Mouse (Mus musculus): ENCODE results near the gene Bmp2.

Bmp2 gene

DNA sequence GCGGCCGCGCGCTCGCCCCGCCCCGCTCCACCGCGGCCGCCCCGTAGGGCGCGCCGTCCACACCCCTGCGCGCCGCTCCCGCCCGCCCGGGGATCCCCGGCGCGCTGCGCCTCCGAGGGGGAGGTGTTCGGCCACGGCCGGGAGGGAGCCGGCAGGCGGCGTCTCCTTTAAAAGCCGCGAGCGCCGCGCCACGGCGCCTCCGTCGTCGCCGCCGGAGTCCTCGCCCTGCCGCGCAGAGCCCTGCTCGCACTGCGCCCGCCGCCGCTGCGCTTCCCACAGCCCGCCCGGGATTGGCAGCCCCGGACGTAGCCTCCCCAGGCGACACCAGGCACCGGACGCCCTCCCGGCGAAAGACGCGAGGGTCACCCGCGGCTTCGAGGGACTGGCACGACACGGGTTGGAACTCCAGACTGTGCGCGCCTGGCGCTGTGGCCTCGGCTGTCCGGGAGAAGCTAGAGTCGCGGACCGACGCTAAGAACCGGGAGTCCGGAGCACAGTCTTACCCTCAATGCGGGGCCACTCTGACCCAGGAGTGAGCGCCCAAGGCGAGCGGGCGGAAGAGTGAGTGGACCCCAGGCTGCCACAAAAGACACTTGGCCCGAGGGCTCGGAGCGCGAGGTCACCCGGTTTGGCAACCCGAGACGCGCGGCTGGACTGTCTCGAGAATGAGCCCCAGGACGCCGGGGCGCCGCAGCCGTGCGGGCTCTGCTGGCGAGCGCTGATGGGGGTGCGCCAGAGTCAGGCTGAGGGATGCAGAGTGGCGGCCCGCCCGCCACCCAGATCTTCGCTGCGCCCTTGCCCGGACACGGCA lies at the start of gene Bmp2:
Bmp2 (plus strand) TSS at position 129 of the 811 bp plus-strand sequence.
- peak; percentile 6 for DNase-seq (ENCODE audit: extremely low read depth, insufficient read length, low spot score)

DNA sequence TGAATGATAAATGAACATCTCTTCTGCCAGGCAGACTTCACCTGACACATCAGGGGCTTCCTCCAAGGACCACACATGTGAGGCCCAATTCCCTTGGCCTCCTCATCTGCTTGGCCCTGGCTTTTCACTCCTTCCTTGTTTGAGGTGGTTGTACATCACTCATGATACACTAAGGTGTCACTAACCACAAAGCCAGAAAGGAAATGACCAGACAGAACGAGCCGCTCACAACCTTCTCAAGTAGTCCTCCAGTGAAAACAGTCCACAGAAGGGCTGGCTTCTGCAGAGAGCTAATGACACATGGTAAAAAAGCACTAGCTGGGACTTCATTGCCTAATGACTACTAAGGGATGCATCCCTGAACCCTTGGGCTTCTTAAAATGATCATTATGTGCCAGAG lies 46.3 kb upstream of the Bmp2 start:
- no peak for DNase-seq (ENCODE audit: extremely low read depth, insufficient read length, low spot score)

DNA sequence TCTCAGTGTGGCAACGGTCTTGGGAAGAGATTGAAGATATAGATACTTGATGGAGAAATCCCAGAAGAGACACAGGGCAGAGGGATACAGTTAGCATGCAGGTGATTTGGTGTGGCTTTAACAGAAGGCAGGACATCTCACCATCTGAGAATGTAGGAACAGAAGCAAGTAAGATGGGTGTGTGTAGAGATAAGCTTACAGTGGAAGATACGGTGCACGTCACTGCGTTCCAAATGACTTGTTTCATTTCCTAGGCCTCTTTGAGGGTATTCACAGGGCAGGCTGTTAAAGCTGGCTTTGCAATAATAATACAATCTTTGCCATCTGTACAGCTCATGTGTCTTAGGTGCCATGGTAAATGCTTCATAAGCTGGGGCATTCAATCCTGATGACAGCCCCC lies 44.9 kb upstream of the Bmp2 start:
- no peak for DNase-seq (ENCODE audit: extremely low read depth, insufficient read length, low spot score)

DNA sequence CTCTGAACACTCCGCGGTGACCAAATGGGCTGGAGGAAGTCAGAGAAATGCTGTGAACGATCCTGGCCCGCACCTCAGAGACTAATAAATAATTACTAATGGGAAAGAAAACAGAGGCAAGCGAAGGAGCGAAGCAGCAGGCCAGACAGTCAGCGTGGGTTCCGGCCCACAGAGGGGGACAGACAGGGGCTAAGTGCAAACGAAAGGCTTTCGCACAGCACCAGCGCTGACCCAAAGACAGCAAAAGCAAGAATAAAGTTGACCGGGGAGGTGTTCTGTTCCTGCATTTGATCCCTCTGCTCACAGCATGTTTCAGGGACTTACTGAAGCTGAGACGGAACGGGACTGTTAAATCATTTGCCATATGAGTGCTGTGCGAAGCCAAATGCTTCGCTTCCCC lies 42.8 kb upstream of the Bmp2 start:
- no peak for DNase-seq (ENCODE audit: extremely low read depth, insufficient read length, low spot score)

DNA sequence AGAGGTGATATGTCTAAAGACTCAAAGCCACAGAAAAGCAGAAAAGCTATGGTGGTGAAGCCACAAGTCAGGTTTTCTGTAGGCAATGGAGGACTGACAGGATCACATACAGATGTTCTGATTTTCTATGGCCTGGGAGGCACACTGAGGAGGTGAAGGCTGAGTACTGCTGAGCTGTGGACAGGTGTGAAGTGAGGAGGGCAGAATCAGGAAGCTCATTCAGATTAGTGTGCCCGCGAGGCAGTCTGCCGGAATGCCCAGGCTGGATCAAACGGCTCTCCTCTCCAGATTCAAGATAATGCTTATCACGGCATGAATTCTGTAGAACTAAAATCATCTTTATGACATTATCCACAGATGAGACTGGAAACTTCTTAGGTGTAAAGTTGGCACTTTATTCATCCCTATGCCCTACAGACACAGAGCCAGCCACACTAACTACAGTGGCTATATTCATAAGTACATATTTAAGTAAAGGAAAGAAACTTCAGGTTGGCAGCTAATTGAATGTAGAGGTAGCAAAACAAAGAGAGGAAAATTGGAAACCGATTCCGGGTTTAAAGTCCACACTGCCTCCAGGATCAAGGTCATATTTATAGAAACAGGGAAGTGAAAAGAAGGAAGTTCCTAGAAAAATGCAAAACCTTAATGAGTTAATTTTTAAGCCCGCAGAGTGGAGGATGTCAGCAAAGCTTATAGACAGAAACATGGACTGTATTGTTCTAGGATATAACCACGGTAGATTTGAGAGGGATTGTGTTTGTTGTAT lies 40.8 kb upstream of the Bmp2 start:
- DNase-seq (ENCODE audit: extremely low read depth, insufficient read length, low spot score) = no peak

DNA sequence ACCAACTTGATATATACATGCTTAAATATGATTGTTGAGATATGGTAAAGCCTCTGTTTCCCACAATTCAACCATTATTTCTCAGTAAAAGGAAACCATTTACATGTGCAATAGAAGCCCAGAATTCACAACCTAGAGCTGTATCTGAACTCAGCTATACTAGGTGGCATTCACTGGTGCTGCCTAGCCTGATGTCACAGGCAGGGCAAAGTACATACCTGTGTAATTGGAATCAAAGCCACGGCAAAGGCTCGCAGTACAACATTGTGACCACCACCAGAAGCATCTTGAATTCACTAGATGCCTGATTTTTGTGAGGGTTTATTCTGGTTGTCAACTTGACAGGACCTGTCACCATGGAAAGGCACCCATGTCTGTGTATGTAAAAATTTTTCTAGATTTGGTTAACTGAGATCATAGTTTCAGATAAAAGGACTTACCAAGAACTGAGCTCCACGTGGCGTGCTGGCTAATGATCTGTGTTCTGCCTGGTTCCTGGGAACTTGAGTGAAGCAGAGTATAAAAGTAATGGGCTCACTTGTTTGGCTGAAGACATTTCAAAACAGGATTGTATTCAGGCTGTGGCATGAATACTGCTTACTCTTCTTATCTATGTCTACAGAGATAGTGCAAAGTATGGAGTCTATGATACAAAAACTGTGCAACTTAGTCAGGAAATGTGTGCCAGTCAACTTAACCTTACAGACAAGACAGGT lies 35.5 kb upstream of the Bmp2 start:
- no peak for DNase-seq (ENCODE audit: extremely low read depth, insufficient read length, low spot score)

DNA sequence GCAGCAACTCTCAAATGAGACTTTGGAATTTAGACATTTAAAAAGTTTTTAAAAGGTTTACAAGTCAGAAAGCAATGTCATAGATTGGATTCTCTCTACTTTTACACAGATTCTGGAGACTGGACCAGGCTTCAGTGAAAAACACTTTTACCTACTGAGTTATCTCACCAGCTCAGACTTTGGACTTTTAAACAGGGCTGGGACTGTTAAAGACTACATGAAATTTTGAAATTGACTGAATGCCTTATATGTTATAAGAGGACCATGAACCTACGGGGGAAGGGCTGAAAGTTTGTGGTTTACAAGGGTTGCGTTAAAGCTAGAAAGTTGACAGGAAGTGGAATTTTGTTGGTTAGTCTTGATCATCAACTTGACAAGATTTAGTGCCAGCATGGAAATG lies 34.1 kb upstream of the Bmp2 start:
- DNase-seq (ENCODE audit: extremely low read depth, insufficient read length, low spot score) = no peak

DNA sequence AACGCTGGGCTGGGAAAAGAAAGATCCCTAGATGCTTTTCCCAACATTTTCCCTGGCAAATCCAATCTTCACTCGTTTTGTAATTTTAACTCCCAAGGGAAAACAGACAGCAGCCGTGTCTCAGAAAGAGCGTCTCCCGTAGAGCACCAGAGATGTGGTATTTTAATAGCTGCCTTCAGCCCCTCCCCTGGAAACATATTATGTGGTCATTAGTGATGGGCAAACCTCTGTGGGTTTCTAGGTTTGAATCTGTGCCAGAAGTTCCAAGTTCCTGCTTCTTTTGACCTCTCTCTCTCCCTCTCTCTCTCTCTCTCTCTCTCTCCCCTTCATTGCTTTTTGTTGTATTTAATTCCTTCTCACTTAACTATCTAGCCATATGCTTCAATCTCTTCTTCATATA lies 30.8 kb upstream of the Bmp2 start:
- DNase-seq (ENCODE audit: extremely low read depth, insufficient read length, low spot score) = no peak

DNA sequence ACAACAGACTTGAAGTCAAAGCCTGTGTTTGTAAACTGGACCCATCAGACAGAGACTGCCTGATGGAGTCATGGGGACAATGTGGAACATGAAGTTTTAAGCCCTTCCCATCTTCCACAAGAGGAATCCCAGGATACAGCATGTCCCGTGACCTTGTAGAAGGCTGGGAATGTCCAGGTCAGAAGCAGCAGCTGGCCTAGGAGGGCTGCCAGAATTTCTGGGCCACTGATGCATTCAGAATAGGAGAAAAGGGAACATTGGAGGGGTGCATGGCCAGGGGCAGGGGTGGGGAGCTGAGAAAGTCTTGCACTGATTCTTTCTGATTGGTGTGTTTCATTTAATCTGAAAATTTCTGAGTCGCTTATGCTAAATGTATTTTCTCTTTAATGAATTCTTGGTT lies 29.8 kb upstream of the Bmp2 start:
- no peak for DNase-seq (ENCODE audit: extremely low read depth, insufficient read length, low spot score)

DNA sequence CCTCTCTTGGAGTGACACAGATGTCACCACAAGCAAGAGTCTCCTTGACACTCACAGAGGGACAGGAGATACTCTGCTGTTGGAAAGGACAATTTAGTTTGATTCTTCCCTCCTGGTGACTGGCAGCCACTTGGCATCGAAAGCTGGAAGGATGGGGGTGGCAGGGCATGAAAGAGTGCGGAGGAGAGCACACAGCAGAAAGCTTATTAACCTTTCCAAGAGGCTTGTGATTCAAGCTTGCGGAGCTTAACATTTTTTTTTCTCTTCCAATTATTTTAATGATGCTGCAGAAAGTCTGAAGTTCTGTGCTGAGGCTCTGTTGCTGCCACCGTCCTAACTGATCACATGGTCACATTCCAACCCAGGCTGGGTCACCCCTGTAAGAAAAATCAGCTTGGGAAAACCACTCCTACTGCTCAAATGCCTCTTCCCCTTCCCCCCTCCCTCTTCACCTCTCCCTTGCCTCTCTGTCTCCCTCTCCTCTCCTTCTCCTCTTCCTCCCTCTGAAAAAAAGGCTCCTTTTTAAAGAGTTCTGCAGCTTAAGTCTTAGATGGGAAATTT lies 26.3 kb upstream of the Bmp2 start:
- no peak for DNase-seq (ENCODE audit: extremely low read depth, insufficient read length, low spot score)

DNA sequence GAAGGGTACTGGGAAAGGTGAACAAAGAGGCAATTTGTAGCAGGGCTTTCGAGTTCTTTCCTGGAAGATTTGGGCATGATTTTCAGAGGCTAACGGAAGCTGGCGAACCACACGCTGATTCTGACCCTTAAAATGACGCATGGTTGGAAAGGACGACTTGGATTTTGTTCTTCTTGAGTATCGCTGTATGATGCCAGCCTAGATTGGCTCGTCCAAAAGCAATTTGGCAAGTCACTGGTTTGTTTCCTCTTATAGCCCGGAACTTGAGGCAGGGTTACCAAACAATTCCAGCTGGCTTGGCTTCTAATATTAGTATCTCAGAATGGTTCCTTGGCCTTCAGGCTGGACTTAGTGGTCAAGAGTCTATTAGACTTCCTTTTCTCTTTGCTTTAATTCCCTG lies 22.6 kb upstream of the Bmp2 start:
- DNase-seq (ENCODE audit: extremely low read depth, insufficient read length, low spot score) = no peak

DNA sequence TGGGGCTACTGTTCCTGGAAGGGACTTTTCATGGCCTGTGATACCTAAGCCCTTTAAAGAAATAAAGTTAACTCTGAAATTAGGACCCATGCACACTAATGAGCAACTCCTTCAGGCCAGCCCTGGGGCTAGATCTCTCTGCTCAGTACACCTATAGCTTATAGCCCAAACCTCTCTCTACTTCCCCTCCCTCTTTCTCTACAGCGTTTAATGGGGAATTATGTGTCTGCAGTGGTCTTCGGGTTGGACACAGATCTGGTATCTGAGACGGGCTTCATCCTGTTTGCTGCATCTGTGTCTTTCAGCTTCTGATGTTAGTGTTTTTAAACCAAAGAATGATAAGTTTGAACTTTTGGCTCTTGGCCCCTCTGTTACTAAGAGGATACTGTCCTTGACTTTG lies 18.9 kb upstream of the Bmp2 start:
- DNase-seq (ENCODE audit: extremely low read depth, insufficient read length, low spot score) = no peak

DNA sequence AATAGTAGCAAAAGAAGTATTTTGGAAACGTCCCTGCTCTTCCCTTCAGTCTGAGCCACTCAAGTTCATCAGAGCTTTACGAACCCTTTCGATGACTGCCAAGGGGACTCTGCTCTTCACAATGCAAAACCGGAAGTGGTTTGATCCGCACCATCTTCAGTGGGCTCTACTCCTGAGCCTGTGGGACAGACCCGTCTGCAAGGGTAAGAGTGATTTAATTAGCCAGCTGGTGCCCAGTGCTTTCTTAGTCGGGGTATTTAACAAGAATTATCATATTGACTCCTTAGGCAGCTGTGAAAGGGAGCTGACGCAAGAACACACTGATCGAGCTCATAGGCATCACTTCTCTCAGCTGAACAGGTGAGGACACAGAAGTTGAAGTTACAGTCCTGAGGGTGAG lies 16.5 kb upstream of the Bmp2 start:
- no peak for DNase-seq (ENCODE audit: extremely low read depth, insufficient read length, low spot score)

DNA sequence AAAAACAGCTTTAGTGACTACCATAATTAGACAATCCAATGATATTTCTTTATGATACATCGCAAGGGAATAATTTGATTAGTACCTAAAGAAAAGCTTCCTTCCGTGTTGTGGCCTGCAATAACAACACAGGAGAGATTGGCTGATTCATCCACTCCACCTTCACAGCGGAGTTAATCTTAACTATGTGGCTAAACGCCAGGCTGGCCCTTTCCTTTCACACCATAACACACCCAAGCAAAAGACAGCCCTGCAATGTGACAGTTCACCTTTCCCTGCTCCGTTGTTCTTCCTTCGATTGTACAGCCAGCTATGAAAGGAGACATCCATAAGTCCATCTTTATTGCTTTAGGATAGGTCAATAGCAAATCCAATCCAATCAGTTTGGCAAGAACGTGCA lies 15.1 kb upstream of the Bmp2 start:
- DNase-seq (ENCODE audit: extremely low read depth, insufficient read length, low spot score) = no peak

DNA sequence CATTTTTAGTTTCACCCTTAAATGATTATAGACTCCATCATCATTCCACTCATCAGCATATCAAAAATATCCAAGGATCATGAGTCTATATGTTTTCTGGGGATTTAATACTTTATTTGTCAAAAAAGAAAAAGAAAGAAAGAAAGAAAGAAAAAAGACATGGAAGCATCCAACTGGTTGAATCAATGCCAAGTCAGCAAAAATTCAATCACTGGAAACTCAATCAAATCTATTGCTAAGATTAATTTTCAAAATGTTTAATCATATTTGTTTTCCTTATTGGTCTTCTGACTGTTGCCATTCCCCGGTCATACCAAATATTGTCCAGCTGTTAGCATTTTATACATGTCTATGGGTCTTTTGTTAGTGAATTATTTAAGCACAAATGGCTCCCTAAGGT lies 11.3 kb upstream of the Bmp2 start:
- no peak for DNase-seq (ENCODE audit: extremely low read depth, insufficient read length, low spot score)

DNA sequence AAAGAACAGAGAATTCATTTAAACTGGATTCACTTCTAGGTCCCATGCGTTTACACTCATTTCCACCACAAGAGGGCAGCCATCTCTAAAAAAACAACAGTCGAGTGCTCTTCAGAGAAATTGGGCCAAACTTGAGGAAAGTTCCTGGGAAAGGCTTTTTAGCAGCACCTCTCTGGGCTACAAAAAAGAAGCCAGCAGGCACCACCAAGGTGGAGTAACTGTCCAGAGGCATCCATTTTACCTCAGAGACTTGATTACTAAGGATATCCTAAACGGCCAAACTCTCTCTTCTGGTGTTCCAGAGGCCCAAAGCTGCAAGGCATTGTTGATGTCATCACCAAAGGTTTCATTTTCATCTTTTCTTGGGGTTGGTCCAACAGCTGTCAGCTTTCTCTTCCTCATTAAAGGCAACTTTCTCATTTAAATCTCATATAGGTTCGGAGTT lies 1.7 kb upstream of the Bmp2 start:
- DNase-seq (ENCODE audit: extremely low read depth, insufficient read length, low spot score) = peak; percentile 24

DNA sequence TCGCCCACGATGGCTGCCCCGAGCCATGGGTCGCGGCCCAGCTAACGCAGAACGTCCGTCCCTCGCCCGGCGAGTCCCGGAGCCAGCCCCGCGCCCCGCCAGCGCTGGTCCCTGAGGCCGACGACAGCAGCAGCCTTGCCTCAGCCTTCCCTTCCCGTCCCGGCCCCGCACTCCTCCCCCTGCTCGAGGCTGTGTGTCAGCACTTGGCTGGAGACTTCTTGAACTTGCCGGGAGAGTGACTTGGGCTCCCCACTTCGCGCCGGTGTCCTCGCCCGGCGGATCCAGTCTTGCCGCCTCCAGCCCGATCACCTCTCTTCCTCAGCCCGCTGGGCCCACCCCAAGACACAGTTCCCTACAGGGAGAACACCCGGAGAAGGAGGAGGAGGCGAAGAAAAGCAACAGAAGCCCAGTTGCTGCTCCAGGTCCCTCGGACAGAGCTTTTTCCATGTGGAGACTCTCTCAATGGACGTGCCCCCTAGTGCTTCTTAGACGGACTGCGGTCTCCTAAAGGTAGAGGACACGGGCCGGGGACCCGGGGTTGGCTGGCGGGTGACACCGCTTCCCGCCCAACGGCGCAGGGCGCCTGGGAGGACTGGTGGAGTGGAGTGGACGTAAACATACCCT lies 995 bp downstream of the Bmp2 start:
- peak; percentile 8 for DNase-seq (ENCODE audit: extremely low read depth, insufficient read length, low spot score)

DNA sequence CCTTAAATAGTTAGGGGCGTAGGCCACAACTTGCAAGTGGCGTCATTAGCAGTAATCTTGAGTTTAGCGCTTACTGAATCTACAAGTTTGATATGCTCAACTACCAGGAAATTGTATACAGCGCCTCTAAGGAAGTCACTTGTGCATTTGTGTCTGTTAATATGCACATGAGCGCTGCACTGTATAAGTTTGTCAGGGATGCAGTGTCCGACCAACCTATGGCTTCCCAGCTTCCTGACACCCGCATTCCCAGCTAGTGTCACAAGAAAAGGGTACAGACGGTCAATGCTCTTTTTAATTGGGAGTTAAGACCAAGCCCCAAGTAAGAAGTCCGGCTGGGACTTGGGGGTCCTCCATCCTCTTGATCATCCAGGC lies 1.9 kb downstream of the Bmp2 start:
- DNase-seq (ENCODE audit: extremely low read depth, insufficient read length, low spot score) = no peak

DNA sequence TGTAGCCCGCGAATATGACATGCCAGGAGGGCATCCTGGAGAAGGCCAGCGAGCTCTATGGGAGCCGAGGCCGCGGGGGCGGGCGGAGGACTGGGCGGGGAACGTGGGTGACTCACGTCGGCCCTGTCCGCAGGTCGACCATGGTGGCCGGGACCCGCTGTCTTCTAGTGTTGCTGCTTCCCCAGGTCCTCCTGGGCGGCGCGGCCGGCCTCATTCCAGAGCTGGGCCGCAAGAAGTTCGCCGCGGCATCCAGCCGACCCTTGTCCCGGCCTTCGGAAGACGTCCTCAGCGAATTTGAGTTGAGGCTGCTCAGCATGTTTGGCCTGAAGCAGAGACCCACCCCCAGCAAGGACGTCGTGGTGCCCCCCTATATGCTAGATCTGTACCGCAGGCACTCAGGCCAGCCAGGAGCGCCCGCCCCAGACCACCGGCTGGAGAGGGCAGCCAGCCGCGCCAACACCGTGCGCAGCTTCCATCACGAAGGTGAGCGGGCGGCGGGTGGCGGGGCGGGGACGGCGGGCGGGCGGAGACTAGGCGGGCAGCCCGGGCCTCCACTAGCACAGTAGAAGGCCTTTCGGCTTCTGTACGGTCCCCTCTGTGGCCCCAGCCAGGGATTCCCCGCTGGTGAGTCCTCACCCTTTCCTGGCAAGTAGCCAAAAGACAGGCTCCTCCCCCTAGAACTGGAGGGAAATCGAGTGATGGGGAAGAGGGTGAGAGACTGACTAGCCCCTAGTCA lies 2.5 kb downstream of the Bmp2 start:
- DNase-seq (ENCODE audit: extremely low read depth, insufficient read length, low spot score) = peak; percentile 9

DNA sequence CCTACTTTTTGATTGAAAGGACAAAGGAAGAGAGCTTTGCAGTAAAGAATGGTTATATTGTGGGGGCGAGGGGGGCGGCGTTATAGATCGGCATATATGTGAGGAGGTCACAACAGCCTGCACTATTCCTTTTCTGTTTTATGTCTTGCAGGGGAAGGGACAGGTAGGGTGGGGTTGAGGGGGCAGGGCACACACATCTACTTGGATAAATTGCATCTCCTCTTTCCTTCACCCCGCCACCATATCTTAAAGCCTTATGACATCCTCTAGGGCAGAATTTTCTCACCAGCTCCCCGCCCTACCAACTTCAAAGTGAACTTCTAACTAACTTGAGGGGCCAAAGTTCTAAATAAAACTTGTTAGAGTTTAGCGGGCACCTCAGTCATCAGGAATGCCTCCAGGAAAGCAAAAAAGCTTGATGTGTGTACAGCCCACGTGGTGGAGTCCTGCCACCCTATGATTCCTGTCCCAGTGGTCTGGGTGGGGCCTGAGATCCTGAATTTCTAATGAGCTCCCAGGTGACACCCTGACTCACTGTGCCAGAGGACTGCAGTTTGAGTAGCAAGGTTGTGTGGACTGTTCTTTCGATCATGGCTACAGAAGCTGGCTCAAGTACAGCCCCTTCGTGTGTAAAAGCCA lies 12.4 kb downstream of the Bmp2 start:
- DNase-seq (ENCODE audit: extremely low read depth, insufficient read length, low spot score) = no peak

Data from 3134 (cell line).